Comparison of ENCODE assay signal across 8 mouse cellular contexts in the genomic region with DNA sequence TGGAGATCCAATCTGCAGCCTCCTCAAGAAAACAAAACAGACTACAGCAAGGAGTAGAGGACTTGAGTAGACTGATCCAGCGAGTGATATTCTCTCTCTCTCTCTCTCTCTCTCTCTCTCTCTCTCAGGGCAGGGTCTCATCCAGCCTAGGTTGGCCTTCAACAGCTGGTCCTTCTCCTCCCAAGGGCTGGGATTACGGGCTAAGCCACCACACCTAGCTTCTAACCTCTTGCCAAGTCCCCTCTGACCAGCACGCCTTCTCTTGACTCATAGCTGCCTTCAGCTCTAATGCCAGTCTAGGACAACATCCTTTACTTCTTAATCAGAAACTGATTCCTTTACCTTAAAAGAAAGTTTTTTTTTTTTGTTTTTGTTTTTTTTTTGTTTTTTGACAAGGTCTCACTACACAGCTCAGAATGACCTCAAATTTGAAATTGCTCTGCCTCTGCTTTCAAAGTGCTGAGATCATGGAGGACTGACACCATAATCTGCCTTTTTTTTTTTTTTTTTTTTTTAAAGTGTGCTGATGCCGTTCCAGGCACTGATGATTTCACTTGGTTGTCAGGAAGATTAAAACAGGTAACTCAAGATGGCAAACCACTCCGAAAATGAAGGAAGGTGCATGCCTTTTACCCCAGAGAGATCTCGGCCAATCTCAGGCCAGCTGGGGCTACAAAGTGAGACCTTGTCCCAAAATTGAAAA. TPM values are rescaled to one million over a fixed set of nuclear protein-coding genes. Genes with fewer than 3 reads are reported as not detected.
DNase-seq lines count a peak whose midpoint lies in the region; ATAC-seq and TF ChIP-seq lines count a peak whose summit lies in the region.

No protein-coding gene starts in this region.

- no peak for TF ChIP-seq POLR2A in small intestine, adult 2 months (IDR thresholded peaks at IDR 0.05; ENCODE audit: low read depth, low read length)

- no peak overlapping the region for H3K9ac ChIP-seq in heart, embryonic 13.5 days

- no peak overlapping the region for H3K4me2 ChIP-seq in heart, embryonic 13.5 days

- no peak overlapping the region for H3K4me3 ChIP-seq in heart, embryonic 13.5 days
- peak overlapping the region; percentile 82 for H3K4me3 ChIP-seq in megakaryocyte, embryonic 14.5 days (replicated peaks)
- peak overlapping the region; percentile 15; the same call in 1 of the 2 replicates for H3K4me3 ChIP-seq in small intestine, adult 2 months (ENCODE audit: low read depth, low read length)

- peaks cover 5% of the 10 kb centered on the region; the same call in 1 of the 2 replicates for H3K36me3 ChIP-seq in heart, embryonic 13.5 days
- peaks cover 12% of the 10 kb centered on the region for H3K36me3 ChIP-seq in megakaryocyte, embryonic 14.5 days (replicated peaks; ENCODE audit: low read length)
- peaks cover 4% of the 10 kb centered on the region; the same call in 1 of the 2 replicates for H3K36me3 ChIP-seq in small intestine, adult 2 months (ENCODE audit: control insufficient read depth, insufficient read depth, low read length)

- ATAC-seq in heart, embryonic 13.5 days (ENCODE audit: extremely low read depth, insufficient number of reproducible peaks, low FRiP score, low TSS enrichment), result no peak
- no peak for ATAC-seq in megakaryocyte, adult 5-6 weeks (ENCODE audit: poor library complexity, severe bottlenecking)

- H3K27ac ChIP-seq in heart, embryonic 13.5 days (replicated peaks), result peak overlapping the region; percentile 69
- H3K27ac ChIP-seq in small intestine, adult 2 months (ENCODE audit: insufficient read depth, low read depth, low read length), result peak overlapping the region; percentile 97

- H3K27me3 ChIP-seq in heart, embryonic 13.5 days (replicated peaks), result no peaks in the 10 kb centered on the region
- H3K27me3 ChIP-seq in megakaryocyte, embryonic 14.5 days (replicated peaks), result no peaks in the 10 kb centered on the region
- no peaks in the 10 kb centered on the region for H3K27me3 ChIP-seq in small intestine, adult 2 months (ENCODE audit: control insufficient read depth, insufficient read depth, low read length)

- no peak for TF ChIP-seq CTCF in small intestine, adult 2 months (IDR thresholded peaks at IDR 0.05; ENCODE audit: extremely low read depth, insufficient read length, insufficient replicate concordance, low read depth, low read length)

- H3K9me3 ChIP-seq in heart, embryonic 13.5 days, result no peaks in the 10 kb centered on the region
- H3K9me3 ChIP-seq in megakaryocyte, embryonic 14.5 days, result no peaks in the 10 kb centered on the region

- WGBS in heart, embryonic 13.5 days, result 78% methylated on average over 6 of the region's 6 CpGs
- WGBS in small intestine, adult 2 months, result 15% methylated on average over 6 of the region's 6 CpGs

- no peak for DNase-seq in heart, adult 9 months (ENCODE audit: low spot score in 2 of 2)
- DNase-seq in induced T-regulatory cell, adult 2 months (ENCODE audit: low read depth), result peak; percentile 80
- no peak for DNase-seq in cerebellum, adult 11 months
- DNase-seq in cerebellum, postnatal 36 days, result no peak

- peaks cover 77% of the 10 kb centered on the region for H3K4me1 ChIP-seq in heart, embryonic 13.5 days
- H3K4me1 ChIP-seq in megakaryocyte, embryonic 14.5 days, result peaks cover 90% of the 10 kb centered on the region
- peaks cover 48% of the 10 kb centered on the region for H3K4me1 ChIP-seq in small intestine, adult 2 months (ENCODE audit: control insufficient read depth, insufficient read depth, insufficient read length, low read length)

RNA-seq across cellular contexts. Expression of a gene that starts 33.5 kb away (rescaled TPM):
- 11.5 and 11.9 TPM in 2 replicates for polyA plus RNA-seq in heart, embryonic 13.5 days (2015; fragmentation: Nextera tagmentation; extraction: Ambion mirVana)
- polyA plus RNA-seq in megakaryocyte, embryonic 14.5 days (2012; ENCODE audit: insufficient read depth, low replicate concordance), result 0.32 TPM in 1 of 2 replicates, not detected in the other
- total RNA-seq in megakaryocyte, adult 5-6 weeks (2015), result 7.8 and 9.6 TPM in 2 replicates
- total RNA-seq in megakaryocyte, adult 5-6 weeks (2017), result 5.4 and 5.5 TPM in 2 replicates
- 0.93 and 1.2 TPM in 2 replicates for polyA plus RNA-seq in small intestine, adult 2 months (2012; rRNA removed)

RNA-seq across cellular contexts. Expression of a gene that starts 33.7 kb away (rescaled TPM):
- 39.6 and 41.2 TPM in 2 replicates for polyA plus RNA-seq in heart, embryonic 13.5 days (2015; fragmentation: Nextera tagmentation; extraction: Ambion mirVana)
- 5.3 TPM in 1 of 2 replicates, not detected in the other for polyA plus RNA-seq in megakaryocyte, embryonic 14.5 days (2012; ENCODE audit: insufficient read depth, low replicate concordance)
- total RNA-seq in megakaryocyte, adult 5-6 weeks (2015), result 30.4 and 38.4 TPM in 2 replicates
- total RNA-seq in megakaryocyte, adult 5-6 weeks (2017), result 29.9 and 35.4 TPM in 2 replicates
- 1.5 and 3.9 TPM in 2 replicates for polyA plus RNA-seq in small intestine, adult 2 months (2012; rRNA removed)
